Mouse (Mus musculus) heart, adult 8-10 months (tissue): ENCODE data around the gene Itpkc. TPM values are rescaled to one million over a fixed set of nuclear protein-coding genes. Genes with fewer than 3 reads are reported as not detected.

Source experiments
- DNase-seq: peaks from one replicate; pipeline ENCODE4 v3.0.0; 2022; ENCODE audit warnings: low spot score
- total RNA-seq, 4 experiments: library from RNA; stranded (reverse); gene quantifications; 2 replicates each; pipeline ENCODE4 v1.2.4; 2022

Gene Itpkc
- total RNA-seq, 4 experiments from 2014 or later, result 4.6 to 6.2 (median 4.8) TPM

DNA sequence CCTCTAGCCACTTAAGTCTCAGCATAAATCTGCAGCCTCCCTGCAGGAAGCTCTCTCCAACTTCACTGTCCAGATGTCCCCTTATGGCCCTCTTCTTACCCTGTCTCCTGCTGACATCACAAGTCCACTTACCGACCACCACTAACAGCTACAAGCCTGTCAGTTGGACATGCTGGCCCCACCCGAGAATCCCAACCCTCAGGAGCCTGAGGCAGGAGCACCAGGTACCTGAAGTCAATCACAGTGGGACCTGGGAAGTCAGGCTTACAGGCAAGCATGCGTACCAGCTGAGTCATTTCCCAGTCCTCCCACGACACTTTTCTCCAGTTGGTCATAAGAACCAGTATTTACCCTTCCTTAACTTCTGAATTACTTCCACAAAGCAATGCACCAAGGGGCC lies 34.7 kb downstream of the Itpkc start:
- no peak for DNase-seq

- no peak for DNase-seq
These were observed 36.0 kb downstream of the Itpkc start for GRCm38 (mm10) chr7:27192434-27192833.

DNA sequence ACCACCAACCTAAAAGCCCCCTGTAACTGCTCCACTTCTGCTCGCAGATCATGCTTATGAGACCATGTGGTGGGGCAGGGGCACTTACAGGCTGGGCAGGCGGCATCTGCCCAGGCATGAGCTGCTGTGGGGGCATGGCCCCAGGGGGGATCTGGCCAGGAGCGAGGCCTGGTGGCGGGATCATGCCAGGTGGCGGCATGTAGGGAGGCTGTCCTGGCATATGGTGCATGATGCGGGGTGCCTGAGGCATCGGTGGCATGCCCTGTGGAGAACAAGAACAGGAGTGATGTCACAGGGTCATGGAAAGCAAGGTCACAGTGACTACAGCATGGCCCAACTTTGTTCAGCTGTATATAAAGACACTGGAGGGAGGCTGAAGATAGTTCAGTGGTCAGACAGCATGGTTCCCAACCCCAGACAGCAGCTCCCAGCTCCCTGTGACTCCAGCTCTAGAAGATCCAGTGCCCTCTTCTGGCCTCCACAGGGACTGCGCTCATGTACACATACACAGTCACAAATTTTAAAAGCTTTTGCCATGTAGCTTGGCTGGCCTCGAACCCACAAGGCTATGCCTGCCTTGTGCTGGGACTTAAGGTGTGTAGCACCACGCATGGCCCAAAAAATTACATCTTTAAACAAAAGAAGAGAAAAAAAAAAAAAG lies 39.1 kb downstream of the Itpkc start:
- DNase-seq, result no peak

GRCm38 (mm10) chr7:27185986-27186385 lies 42.5 kb downstream of the Itpkc start:
- no peak for DNase-seq

- no peak for DNase-seq
These were observed 43.5 kb downstream of the Itpkc start for GRCm38 (mm10) chr7:27184964-27185363.

DNA sequence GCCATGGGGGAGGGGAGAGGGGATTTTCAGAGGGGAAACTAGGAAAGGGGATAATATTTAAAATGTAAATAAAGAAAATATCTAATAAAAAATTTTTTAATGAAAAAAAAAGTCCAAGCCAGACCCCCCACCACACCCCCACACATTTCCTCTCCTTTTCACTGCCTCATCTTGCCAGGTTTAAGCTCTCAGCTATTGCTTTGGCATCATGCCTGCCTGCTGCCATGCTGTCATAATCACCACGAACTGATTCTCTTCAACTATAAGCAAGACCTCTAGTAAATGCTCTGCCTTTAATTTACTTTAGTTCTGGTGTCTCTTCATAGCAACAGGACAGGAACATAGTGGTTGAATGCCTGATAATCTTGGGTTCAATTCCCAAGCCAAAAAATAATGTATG lies 46.0 kb downstream of the Itpkc start:
- DNase-seq, result no peak

DNA sequence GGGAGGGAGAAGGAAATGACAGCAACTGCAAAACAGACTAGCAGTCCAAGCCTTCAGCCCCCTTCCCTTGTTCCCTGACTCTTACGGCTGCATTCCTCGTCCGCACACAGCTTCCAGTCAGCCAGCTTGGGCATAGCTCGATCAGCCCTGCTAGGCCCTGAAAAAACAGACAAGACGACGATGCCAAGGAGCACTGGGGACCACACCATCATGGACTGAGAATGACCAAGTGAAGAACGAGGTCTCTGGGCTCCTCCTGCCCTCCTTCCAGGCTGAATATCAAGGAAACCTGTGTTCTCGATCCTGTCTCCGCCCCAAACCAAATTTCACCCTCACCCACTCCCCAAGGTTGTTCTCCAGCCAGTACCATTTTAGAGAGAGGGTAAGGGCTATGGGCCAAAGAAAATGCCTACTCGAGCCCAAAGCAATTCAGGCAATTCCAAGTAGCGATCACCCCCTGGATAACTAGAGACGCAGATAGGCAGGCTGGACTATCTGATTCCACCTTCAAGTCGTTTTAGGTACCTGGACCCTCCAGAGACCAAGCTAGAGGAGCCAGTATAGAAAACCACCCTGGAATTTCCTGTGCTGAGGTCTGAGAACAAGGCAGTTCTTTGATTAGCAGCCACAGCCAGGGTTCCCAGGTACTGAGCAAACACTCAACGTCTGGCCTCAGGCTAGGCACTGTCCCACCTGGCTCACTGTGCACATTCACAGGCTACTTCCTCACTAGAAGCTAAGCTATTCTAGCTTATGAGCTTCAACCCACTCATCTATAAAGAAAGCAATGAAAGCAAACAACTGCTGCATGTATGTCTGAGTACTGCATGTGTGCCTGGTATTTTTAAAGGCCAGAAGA lies 47.4 kb downstream of the Itpkc start, which contains the start of the genes Gm21983 and Mia:
Gene Gm21983 (minus strand): TSS at position 250 of the 859 bp plus-strand sequence.
Gene Mia (minus strand): TSS at position 321 of the 859 bp plus-strand sequence.
- no peak for DNase-seq

DNA sequence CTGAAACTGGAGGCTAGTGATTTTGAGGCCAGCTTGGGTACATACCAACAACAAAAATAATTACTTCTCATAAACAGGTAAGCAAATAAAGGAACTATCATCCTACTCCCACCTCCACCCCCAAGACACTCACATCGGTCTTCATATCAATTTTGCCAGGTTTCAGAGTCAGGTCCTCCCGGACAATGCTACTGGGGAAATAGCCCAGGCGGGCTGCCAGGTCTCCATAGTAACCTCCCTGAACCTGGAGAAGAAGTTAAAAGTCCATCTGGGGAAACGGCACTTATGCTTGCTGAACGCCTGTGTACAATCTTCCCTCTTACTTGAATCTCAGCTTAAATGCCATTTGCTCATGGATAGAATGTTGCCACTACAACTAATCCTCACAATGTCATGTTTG lies 48.4 kb downstream of the Itpkc start:
- peak; percentile 69 for DNase-seq

GRCm38 (mm10) chr7:27179217-27179918 lies 49.1 kb downstream of the Itpkc start:
- no peak for DNase-seq

DNA sequence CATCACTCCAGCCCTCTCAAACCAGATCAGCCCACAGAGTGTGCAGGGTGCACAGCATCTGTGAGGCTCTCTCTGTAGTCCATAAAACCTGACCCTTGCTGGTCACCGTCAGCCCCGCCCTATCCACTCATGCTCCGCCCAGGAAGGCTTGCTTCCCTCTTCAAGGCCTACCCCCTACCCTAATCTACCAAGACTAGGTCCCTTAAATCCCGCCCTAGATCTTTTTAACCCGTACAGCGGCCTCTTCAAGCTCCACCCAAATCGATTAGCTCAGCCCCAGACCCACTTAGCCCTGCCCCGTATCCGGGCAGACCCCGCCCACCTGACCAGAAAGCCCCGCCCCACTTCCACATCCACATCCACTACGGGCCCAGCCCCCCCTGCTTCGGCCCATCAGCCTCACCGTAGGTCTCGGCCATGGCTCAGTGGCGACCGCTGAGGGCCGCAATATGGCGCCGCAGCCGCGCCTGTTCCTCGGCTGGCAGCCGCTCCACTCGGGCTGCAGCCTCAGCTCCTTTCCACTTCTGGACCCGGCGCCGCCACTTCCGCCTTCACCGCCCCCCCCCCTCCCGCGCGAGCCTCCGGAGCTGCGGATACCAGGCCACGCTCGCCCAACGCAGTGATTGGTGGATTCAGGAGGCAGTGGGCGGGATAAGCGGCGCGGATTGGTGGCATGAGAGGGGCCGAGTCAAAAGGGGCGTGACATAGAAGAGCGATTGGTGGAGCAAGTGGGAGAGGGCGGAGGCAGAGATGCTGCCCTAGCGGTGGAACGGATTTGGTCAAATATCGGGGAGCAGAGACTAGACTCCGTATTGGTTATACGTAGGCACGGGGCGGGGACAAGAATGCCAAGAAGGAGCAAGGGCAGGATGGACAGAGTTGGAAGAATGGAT lies 49.9 kb downstream of the Itpkc start, which contains the start of gene Rab4b:
Gene Rab4b (minus strand): TSS at position 573 of the 893 bp plus-strand sequence.
- peak; percentile 99 for DNase-seq

DNA sequence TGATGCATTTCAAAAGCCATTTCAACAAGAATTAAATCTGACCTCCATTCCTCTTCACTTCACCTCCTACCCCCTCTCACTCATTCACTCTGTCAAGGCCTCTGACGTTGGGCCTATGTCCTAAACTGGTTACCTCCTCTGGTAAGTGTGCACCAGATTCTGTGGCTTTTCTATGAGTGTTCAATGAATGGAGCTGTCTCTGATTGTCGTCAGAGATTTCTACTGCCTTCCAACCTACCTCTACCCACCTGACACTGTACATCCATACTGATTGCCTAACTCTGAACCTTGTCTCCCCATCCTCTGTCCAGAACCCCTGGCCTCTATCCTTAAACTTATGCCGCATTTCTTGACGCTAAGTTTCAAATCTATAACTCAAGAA lies 50.5 kb downstream of the Itpkc start:
- DNase-seq, result no peak

DNA sequence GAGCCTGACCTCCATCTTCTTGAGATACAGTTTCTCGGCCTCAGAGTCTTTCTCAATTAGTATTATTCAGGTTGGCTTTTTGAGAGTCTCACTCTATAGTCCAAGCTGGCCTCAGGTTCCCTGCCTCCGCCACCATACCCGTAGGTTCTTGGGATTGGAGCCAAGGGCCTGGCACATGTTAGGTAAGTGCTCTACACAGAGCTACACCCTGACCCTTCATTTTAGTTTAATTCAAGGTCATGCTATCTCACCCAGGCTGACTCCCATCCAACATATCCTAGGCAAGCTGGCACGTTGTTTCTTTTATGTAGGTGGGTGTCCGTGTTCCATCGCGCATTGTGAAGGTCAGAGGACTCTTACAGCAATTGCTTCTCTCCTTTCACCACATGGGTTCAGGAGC lies 53.6 kb downstream of the Itpkc start:
- DNase-seq, result no peak

GRCm38 (mm10) chr7:27174496-27174895 lies 54.0 kb downstream of the Itpkc start:
- DNase-seq, result no peak

GRCm38 (mm10) chr7:27170981-27171380 lies 57.5 kb downstream of the Itpkc start:
- no peak for DNase-seq

- DNase-seq, result no peak
These were observed 60.1 kb downstream of the Itpkc start for GRCm38 (mm10) chr7:27168371-27168770.

DNA sequence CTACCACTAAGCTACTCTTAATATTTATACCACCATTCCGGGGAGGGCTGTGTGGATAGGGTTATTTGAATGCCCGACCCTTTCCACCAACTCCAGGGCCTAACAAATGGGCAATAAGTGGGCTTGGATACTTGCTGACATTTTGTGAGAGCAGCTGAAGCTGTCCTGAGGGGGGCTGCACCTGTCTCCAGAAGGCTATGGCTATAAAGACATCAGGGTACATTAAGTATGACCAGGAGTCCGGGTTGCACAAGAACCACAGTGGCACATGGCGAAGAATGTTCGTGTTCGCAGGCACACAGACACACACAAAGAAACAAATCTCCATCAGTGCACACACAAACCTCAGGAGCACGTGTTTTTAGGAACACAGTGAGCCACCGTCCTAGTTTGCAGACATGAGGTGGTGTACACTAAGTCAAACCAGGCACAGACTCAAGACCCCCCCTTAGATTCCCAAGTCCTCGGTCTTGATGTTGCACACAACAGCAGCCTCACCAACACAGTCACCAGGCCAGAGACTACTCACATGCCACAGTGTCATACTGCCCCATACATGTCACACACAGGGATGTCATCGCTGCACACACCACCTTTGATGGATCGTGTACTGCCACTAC lies 60.9 kb downstream of the Itpkc start:
- no peak for DNase-seq

- DNase-seq, result peak; percentile 93
These were observed 61.6 kb downstream of the Itpkc start, which contains the start of gene Egln2 for GRCm38 (mm10) chr7:27166614-27167474. Gene Egln2, minus strand, starts transcription at chr7:27166802.

GRCm38 (mm10) chr7:27166229-27166613 lies 62.2 kb downstream of the Itpkc start:
- DNase-seq, result peak; percentile 88

- DNase-seq, result no peak
These were observed 62.8 kb downstream of the Itpkc start for GRCm38 (mm10) chr7:27165696-27166095.
